Mouse (Mus musculus) heart, adult 2 months (tissue): ENCODE results near the gene Gm10229.
"Not testable (repeated sequence)": the region's sequence is repeated elsewhere in the genome, so short reads cannot be mapped to it uniquely, and the experiment has no call there.

Experiments used
- CTCF ChIP-seq: fragments of 200-600 bp; IDR thresholded peaks from 2 replicates; pipeline ENCODE4 v1.8.1; 2022; ENCODE audit warnings: antibody characterized with exemption, mild to moderate bottlenecking, moderate library complexity
- EP300 ChIP-seq: fragments of 200-500 bp; IDR thresholded peaks from 2 replicates; pipeline ENCODE4 v1.6.1; 2011; ENCODE audit warnings: low read depth, low read length, control low read depth; ENCODE audit not compliant: insufficient read depth
- POLR2A ChIP-seq: fragments of 200-500 bp; IDR thresholded peaks from 2 replicates; pipeline ENCODE4 v1.6.1; 2011; ENCODE audit warnings: mild to moderate bottlenecking, low read depth, low read length, control low read depth; ENCODE audit not compliant: insufficient read depth

GRCm38 (mm10) chr16:89063902-89064301 is 48.8 kb downstream of the Gm10229 start, which contains the start of gene 1110025L11Rik:
- TF ChIP-seq EP300, CTCF, POLR2A: not testable (repeated sequence)
